Mouse (Mus musculus) embryo, embryonic 9.5 days (tissue): ENCODE data around the gene Traf2.
A peak's percentile ranks its signal among the peaks of the same experiment; 100 is the strongest.

ENCODE experiments used
- DNase-seq: peaks from one replicate; pipeline ENCODE4 v3.0.0-alpha.2; 2017; ENCODE audit errors: extremely low spot score

Gene Traf2

GRCm38 (mm10) chr2:25541644-25542367, 4.9 kb downstream of the Traf2 start:
- DNase-seq = no peak

GRCm38 (mm10) chr2:25540541-25540948, 6.2 kb downstream of the Traf2 start:
- DNase-seq = no peak

GRCm38 (mm10) chr2:25536531-25536930, 10.2 kb downstream of the Traf2 start:
- DNase-seq = no peak

GRCm38 (mm10) chr2:25534866-25535182, 11.9 kb downstream of the Traf2 start:
- DNase-seq = no peak

DNA sequence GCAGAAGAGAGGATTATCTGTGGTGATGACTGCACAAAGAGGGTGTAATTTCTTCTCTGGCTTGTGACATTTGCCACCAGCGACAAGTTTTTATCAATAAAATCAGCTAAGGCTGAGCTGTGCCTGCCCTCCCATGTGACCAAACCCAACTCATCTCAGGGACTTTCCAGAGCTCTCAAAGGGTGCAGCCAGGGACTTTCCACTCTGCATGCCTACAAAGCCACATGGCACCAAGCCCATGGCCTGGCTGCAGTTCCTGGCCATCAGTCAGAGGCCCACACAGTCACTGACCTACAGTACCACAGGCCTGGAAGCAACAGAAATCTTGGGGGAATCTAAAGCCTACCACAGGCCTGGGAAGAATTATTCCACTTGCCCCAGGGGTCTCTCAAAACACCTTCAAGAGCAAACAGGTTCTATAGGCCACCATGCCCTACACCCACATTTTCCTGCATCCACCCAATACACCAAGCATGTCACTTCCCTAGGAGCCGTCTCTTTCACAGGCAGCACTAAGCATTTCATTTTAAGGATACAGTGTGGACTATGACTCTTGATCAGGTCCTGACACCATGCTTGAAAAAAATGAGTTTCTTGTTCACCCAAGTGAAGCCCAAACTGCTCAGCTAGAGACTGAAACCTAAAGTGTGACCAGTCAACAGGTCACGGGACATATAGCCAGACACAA, 12.4 kb downstream of the Traf2 start:
- DNase-seq = no peak

DNA sequence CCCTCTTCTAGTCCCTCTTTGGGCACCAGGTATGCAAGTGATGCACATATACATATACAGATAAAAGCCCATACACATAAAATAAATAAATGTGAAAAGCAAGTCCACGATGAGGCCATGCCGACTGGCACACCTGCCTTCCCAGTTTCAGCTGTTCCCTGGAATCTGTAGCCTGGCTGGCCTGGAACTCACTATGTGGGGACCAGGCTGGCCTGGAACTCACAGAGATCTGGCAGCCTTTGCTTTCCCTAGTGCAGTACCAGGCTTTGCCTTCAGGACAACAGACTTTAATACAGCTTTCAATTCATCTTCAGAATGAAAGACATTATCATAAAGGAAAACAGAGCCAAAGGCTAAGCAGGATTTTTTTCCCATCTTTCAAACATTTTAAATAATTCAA, 13.0 kb downstream of the Traf2 start:
- DNase-seq = no peak

DNA sequence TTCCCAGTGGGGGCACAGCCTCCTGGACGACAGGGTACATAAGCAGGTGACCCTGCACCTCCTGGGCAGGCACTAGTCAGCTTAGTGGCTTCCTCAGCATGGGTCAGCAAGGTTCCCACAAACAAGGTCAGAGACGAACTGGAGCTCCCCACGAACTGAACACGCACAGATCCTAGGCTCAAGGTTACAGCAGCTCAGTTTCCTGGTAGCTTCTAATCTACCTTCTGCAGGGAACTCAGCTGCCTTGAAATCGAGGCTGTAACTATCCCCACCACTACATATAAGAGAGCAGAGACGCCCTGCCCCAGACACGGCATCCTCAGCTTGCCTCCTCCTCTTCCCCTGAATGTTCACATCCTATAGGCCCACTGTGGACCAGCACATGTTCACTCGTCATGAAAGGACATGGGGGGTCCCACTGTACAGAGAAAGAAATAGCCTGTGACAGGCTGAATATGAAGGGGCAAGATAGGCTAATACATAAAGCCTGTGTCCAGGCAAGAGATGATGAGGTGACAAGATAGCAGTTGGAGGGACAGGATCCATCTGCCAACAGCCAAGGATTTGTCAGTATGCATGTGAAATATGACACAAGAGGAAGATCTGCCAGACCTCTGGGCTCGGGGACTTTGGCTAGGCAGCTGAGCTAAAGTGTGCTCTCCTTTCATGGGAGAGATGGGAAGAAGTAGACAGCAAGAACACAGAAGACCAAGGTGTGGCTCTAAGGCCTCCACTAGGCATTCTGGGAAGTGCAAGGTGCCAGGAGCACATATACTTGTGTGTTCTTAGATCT, 20.0 kb downstream of the Traf2 start:
- DNase-seq = no peak

- no peak for DNase-seq
These were observed 36.8 kb downstream of the Traf2 start for GRCm38 (mm10) chr2:25509912-25510311.

DNA sequence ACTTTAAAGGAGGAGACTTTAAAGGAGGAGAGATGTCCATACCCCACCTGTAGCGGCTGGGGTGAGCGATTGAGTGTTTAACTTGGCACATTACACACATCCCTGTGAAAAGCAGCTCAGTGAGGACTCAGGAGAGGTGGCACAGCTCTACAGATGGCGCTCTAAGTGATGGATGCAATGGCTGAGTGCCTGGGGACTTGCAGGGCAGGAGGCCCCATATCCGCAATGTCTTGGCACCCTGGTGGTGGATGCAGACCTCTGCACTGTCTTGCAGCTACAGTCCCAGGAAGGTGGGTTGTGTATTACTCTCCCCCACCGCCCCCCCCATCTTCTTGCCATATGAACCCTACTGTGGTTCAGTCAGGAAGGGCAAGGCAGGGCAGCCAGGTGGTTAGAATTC, 39.8 kb downstream of the Traf2 start:
- DNase-seq = no peak

DNA sequence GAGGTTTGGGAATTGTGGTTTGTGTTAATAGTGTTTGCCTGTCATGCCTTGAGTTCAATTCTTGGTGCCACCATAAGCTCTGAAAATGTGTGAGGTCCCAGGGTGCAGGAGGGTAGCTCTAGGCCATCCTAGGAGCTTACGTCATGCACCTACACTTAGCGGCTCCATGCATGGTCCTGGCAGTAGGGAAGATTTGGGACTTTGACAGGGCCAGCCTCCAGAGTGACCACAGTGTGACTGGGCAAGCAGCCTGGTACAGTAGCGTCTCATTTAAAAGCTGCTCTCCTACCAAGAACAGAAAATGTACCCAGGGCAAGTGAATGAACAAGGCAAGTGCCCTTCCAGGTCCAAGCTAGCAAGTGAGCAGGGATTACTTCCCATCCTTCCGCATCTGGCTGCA, 40.9 kb downstream of the Traf2 start:
- DNase-seq = no peak

DNA sequence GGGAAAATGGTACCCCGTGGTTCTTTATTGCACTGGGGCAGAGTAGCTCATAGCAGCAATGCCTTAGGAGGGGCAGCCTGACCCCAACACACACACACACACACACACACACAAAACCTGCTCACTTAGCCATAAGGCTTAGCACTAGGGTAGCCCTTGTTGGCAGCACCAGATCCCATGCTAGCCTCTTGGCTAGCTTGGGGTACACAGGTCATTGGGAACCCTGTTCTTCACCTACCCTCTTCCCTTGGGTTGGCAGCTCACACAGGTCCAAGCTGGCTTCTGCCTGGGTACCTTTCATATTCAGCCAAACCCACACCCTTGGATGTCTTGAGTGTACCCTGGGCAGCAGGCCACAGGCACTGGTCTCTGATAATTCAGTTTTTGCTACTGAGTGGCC, 41.7 kb downstream of the Traf2 start:
- DNase-seq = no peak

- no peak for DNase-seq
These were observed 42.2 kb downstream of the Traf2 start for GRCm38 (mm10) chr2:25504538-25504937.

GRCm38 (mm10) chr2:25502726-25503125, 44.0 kb downstream of the Traf2 start:
- DNase-seq = no peak

GRCm38 (mm10) chr2:25501593-25502486, 44.9 kb downstream of the Traf2 start, which contains the start of gene C8g:
TSS of gene C8g (minus strand) at chr2:25501719.
- peak; percentile 20 for DNase-seq

GRCm38 (mm10) chr2:25500576-25501405, 45.9 kb downstream of the Traf2 start, which contains the start of gene Fbxw5:
TSS of gene Fbxw5 (plus strand) at chr2:25500750.
- DNase-seq = peak; percentile 95

GRCm38 (mm10) chr2:25500071-25500575, 46.6 kb downstream of the Traf2 start:
- peak; percentile 9 for DNase-seq

DNA sequence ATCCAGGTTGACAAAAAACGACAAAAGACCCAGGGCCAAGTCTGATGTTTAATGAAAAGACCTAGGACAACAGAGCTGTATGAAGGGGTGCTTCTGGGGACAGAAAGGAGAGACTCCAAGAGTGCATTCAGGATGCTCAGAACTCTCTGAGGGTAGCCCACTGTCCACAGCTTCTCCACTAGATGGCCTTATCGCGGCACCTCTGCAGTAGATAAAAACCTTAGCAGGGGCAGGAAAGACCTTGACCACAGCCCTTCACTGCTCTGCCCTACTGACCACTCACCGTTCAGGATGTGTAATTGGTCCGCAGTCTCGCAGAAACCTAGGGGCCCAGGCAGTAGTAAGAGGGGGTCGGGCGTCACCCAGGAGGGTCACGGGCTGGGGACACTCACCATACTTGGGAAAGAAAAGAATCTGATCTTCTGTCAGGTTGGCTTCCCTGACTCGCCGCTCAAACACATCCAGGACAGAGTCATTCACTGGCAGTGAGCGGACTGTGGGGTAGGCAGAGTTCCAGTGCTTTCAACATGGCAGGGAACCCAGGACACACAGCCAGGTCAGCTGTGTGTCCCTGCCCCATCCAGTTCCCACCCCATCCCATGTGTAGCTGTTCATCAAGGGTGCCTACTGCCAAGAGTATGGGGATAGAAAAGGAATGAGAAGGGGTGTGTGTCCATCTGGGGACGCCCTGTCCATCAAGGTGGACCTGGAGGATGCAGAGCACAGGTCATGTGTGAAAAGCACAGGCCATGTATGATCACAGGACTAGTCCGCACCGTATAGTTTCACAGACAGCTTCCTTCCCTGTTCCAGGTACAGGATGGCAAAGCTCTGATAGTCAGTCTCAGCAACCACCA, 47.9 kb downstream of the Traf2 start:
- DNase-seq = no peak

GRCm38 (mm10) chr2:25497846-25498575, 48.7 kb downstream of the Traf2 start:
- DNase-seq = no peak

- peak; percentile 31 for DNase-seq
These were observed 50.3 kb downstream of the Traf2 start for GRCm38 (mm10) chr2:25496462-25496861.
